Mouse (Mus musculus): ENCODE results near the gene Jarid2. TPM values are rescaled to one million over a fixed set of nuclear protein-coding genes. Genes with fewer than 3 reads are reported as not detected.

Gene Jarid2
- 35.4 TPM for polyA plus RNA-seq (2015; fragmentation: Illumina TruSeq; extraction: RNeasy Lipid Tissue Mini Kit (QIAGEN cat#74804); ENCODE audit: insufficient read depth, low replicate concordance)

GRCm38 (mm10) chr13:44729424-44729971 lies at the start of gene Jarid2:
Jarid2 (plus strand) TSS chr13:44729474.

